Mouse (Mus musculus) ES-Bruce4 (cell line): ENCODE measurements around the gene App.

Experiments used
- CTCF ChIP-seq: IDR thresholded peaks from one replicate; pipeline ENCODE4 v1.8.1; 2011; ENCODE audit warnings: low read depth, low read length
- POLR2A ChIP-seq: IDR thresholded peaks from one replicate; pipeline ENCODE4 v1.8.1; 2011; ENCODE audit warnings: low read length; ENCODE audit not compliant: insufficient read depth

- TF ChIP-seq CTCF (no peak), POLR2A (no peak)
These were observed 182.6 kb downstream of the App start for GRCm38 (mm10) chr16:84991011-84991410.
